Mouse (Mus musculus) neural tube, embryonic 13.5 days (tissue): ENCODE results near the gene Rhot2. TPM values are rescaled to one million over a fixed set of nuclear protein-coding genes. Genes with fewer than 3 reads are reported as not detected.
"Not testable (repeated sequence)": the region's sequence is repeated elsewhere in the genome, so short reads cannot be mapped to it uniquely, and the experiment has no call there.

Source experiments
- ATAC-seq: fragments of 200-750 bp; cut with Nextera tagmentation; 2 replicates; pipeline ENCODE4 v1.8.0; 2017; ENCODE audit warnings: low read depth, mild to moderate bottlenecking, moderate TSS enrichment, moderate library complexity
- H3K27ac ChIP-seq: fragments of 300-500 bp; sonication (generic); replicated peaks from 2 replicates; pipeline ENCODE4 v1.5.1; 2015; ENCODE audit warnings: moderate library complexity, mild to moderate bottlenecking, inconsistent platforms
- H3K27me3 ChIP-seq: fragments of 300-500 bp; sonication (generic); 2 replicates; pipeline ENCODE4 v1.6.1; 2015; ENCODE audit warnings: mild to moderate bottlenecking, inconsistent platforms
- H3K36me3 ChIP-seq: fragments of 300-500 bp; sonication (generic); 2 replicates; pipeline ENCODE4 v1.6.1; 2015; ENCODE audit warnings: mild to moderate bottlenecking, inconsistent platforms
- H3K4me1 ChIP-seq: fragments of 300-500 bp; sonication (generic); replicated peaks from 2 replicates; pipeline ENCODE4 v1.6.1; 2015; ENCODE audit warnings: inconsistent platforms
- H3K4me2 ChIP-seq: fragments of 300-500 bp; sonication (generic); 2 replicates; pipeline ENCODE4 v1.6.1; 2015; ENCODE audit warnings: inconsistent platforms, mild to moderate bottlenecking, moderate library complexity
- H3K4me3 ChIP-seq: fragments of 300-500 bp; sonication (generic); 2 replicates; pipeline ENCODE4 v1.5.1; 2015; ENCODE audit warnings: mild to moderate bottlenecking, inconsistent platforms
- H3K9ac ChIP-seq: fragments of 300-500 bp; sonication (generic); 2 replicates; pipeline ENCODE4 v1.6.1; 2015; ENCODE audit warnings: moderate library complexity, mild to moderate bottlenecking, inconsistent platforms
- H3K9me3 ChIP-seq: fragments of 300-500 bp; sonication (generic); 2 replicates; pipeline ENCODE4 v1.6.1; 2016; ENCODE audit warnings: inconsistent platforms
- WGBS: fragments of 180-500 bp; shearing (Covaris S2); methylation state at CpG from one replicate; pipeline ENCODE4 v1.1.7; 2015; 5-methylcytosine and 5-hydroxymethylcytosine counted together
- polyA plus RNA-seq: library from polyadenylated mRNA; unstranded; fragments of >200 nt; fragmentation: Nextera tagmentation; extraction: Ambion mirVana; gene quantifications from 2 replicates; pipeline ENCODE4 v1.2.1, GENCODE M21; 2015

The Rhot2 gene
- polyA plus RNA-seq, 1 experiment from 2014 or later = 15.4 TPM

GRCm38 (mm10) chr17:25872676-25873075 is 28.0 kb upstream of the Rhot2 start:
- Histone ChIP-seq H3K9me3 (no peaks in the 10 kb centered on the region), H3K4me1 (peaks cover 34% of the 10 kb centered on the region), H3K4me3 (no peak overlapping the region), H3K36me3 (peaks cover under 1% of the 10 kb centered on the region), H3K9ac (no peak overlapping the region), H3K27ac (no peak overlapping the region), H3K27me3 (no peaks in the 10 kb centered on the region), H3K4me2 (no peak overlapping the region)
- no peak for ATAC-seq
- 76% methylated on average over 3 of the region's 3 CpGs for WGBS

- not testable (repeated sequence) for H3K27me3 ChIP-seq, H3K27ac ChIP-seq, H3K4me2 ChIP-seq, H3K9me3 ChIP-seq, H3K9ac ChIP-seq, H3K36me3 ChIP-seq, H3K4me3 ChIP-seq, ATAC-seq
- peaks cover 31% of the 10 kb centered on the region for H3K4me1 ChIP-seq
These were observed 26.9 kb upstream of the Rhot2 start for GRCm38 (mm10) chr17:25871566-25871965.

- 88% methylated on average over 2 of the region's 2 CpGs for WGBS
- H3K27me3 ChIP-seq = no peaks in the 10 kb centered on the region
These were observed 25.3 kb upstream of the Rhot2 start for GRCm38 (mm10) chr17:25869954-25870353.

GRCm38 (mm10) chr17:25869498-25869897 is 24.8 kb upstream of the Rhot2 start:
- Histone ChIP-seq H3K9me3 (no peaks in the 10 kb centered on the region), H3K4me1 (peaks cover 22% of the 10 kb centered on the region), H3K27ac (no peak overlapping the region), H3K9ac (no peak overlapping the region), H3K36me3 (no peaks in the 10 kb centered on the region), H3K4me2 (no peak overlapping the region), H3K27me3 (no peaks in the 10 kb centered on the region), H3K4me3 (no peak overlapping the region)
- 87% methylated on average over 8 of the region's 8 CpGs for WGBS
- ATAC-seq = no peak

More at GRCm38 (mm10) chr17:25869954-25870353, 25.3 kb upstream of the Rhot2 start:
- no peak overlapping the region for H3K4me2 ChIP-seq
- ATAC-seq = no peak
- H3K9me3 ChIP-seq = no peaks in the 10 kb centered on the region
- peaks cover 22% of the 10 kb centered on the region for H3K4me1 ChIP-seq
- no peak overlapping the region for H3K4me3 ChIP-seq
- no peak overlapping the region for H3K27ac ChIP-seq
- no peaks in the 10 kb centered on the region for H3K36me3 ChIP-seq
- H3K9ac ChIP-seq = no peak overlapping the region

- H3K4me1 ChIP-seq = peaks cover 15% of the 10 kb centered on the region
- under 1% methylated on average over 24 of the region's 24 CpGs for WGBS
These were observed 24.0 kb upstream of the Rhot2 start, which contains the start of gene Mcrip2 for GRCm38 (mm10) chr17:25868601-25869191. Gene Mcrip2, minus strand, starts transcription at chr17:25868764.

GRCm38 (mm10) chr17:25867836-25868600 is 23.4 kb upstream of the Rhot2 start:
- Histone ChIP-seq H3K27ac (0 out of 2 replicates have a peak overlapping the region, but pooled peaks have one; percentile 34), H3K4me2 (peak overlapping the region; percentile 98), H3K36me3 (no peaks in the 10 kb centered on the region), H3K9ac (peak overlapping the region; percentile 80), H3K4me3 (peak overlapping the region; percentile 76), H3K9me3 (no peaks in the 10 kb centered on the region), H3K4me1 (peaks cover 14% of the 10 kb centered on the region), H3K27me3 (no peaks in the 10 kb centered on the region)
- 2% methylated on average over 40 of the region's 42 CpGs for WGBS
- peak; percentile 57 for ATAC-seq

More at GRCm38 (mm10) chr17:25868601-25869191, 24.0 kb upstream of the Rhot2 start, which contains the start of gene Mcrip2:
- peak; percentile 88 for ATAC-seq
- H3K9me3 ChIP-seq = no peaks in the 10 kb centered on the region
- peak within 1 kb of the TSS; percentile 98 for H3K4me2 ChIP-seq
- H3K27me3 ChIP-seq = no peaks in the 10 kb centered on the region
- H3K36me3 ChIP-seq = no peaks in the 10 kb centered on the region
- peak within 1 kb of the TSS; percentile 80 for H3K9ac ChIP-seq
- H3K27ac ChIP-seq = peak within 1 kb of the TSS; percentile 59
- H3K4me3 ChIP-seq = peak within 1 kb of the TSS; percentile 76

GRCm38 (mm10) chr17:25867509-25867835 is 22.8 kb upstream of the Rhot2 start:
- Histone ChIP-seq H3K4me3 (peak overlapping the region; percentile 76), H3K9me3 (no peaks in the 10 kb centered on the region), H3K27me3 (no peaks in the 10 kb centered on the region), H3K27ac (no peak overlapping the region), H3K4me1 (peaks cover 14% of the 10 kb centered on the region), H3K4me2 (peak overlapping the region; percentile 98), H3K36me3 (no peaks in the 10 kb centered on the region), H3K9ac (peak overlapping the region; percentile 80)
- ATAC-seq = no peak
- WGBS = 8% methylated on average over 7 of the region's 7 CpGs

GRCm38 (mm10) chr17:25866172-25866571 is 21.5 kb upstream of the Rhot2 start:
- H3K9me3 ChIP-seq = no peaks in the 10 kb centered on the region
- no peaks in the 10 kb centered on the region for H3K36me3 ChIP-seq
- no peaks in the 10 kb centered on the region for H3K27me3 ChIP-seq
- peaks cover 22% of the 10 kb centered on the region for H3K4me1 ChIP-seq
- no peak for ATAC-seq
- no peak overlapping the region for H3K4me2 ChIP-seq
- 97% methylated on average over 3 of the region's 3 CpGs for WGBS
- no peak overlapping the region for H3K27ac ChIP-seq
- no peak overlapping the region for H3K9ac ChIP-seq
- H3K4me3 ChIP-seq = 0 out of 2 replicates have a peak overlapping the region, but pooled peaks have one; percentile 0

- Histone ChIP-seq H3K4me2 (no peak overlapping the region), H3K9me3 (no peaks in the 10 kb centered on the region), H3K4me1 (peaks cover 30% of the 10 kb centered on the region), H3K4me3 (no peak overlapping the region), H3K9ac (no peak overlapping the region), H3K27me3 (no peaks in the 10 kb centered on the region), H3K36me3 (no peaks in the 10 kb centered on the region), H3K27ac (no peak overlapping the region)
- ATAC-seq = no peak
- WGBS = 91% methylated on average over 11 of the region's 11 CpGs
These were observed 20.6 kb upstream of the Rhot2 start for GRCm38 (mm10) chr17:25865288-25865687.

- no peaks in the 10 kb centered on the region for H3K36me3 ChIP-seq
- H3K4me2 ChIP-seq = no peak overlapping the region
- no peak overlapping the region for H3K27ac ChIP-seq
- H3K27me3 ChIP-seq = no peaks in the 10 kb centered on the region
- no peak for ATAC-seq
- 92% methylated on average over 14 of the region's 14 CpGs for WGBS
- no peak overlapping the region for H3K9ac ChIP-seq
- peaks cover 33% of the 10 kb centered on the region for H3K4me1 ChIP-seq
- no peaks in the 10 kb centered on the region for H3K9me3 ChIP-seq
- no peak overlapping the region for H3K4me3 ChIP-seq
These were observed 19.7 kb upstream of the Rhot2 start for GRCm38 (mm10) chr17:25864311-25864710.

GRCm38 (mm10) chr17:25863681-25864080 is 19.0 kb upstream of the Rhot2 start:
- no peak for ATAC-seq
- WGBS = 92% methylated on average over 6 of the region's 6 CpGs
- Histone ChIP-seq H3K36me3 (no peaks in the 10 kb centered on the region), H3K27me3 (no peaks in the 10 kb centered on the region), H3K27ac (no peak overlapping the region), H3K4me1 (peaks cover 28% of the 10 kb centered on the region), H3K9ac (no peak overlapping the region), H3K4me3 (no peak overlapping the region), H3K4me2 (no peak overlapping the region), H3K9me3 (no peaks in the 10 kb centered on the region)

GRCm38 (mm10) chr17:25861704-25862612 is 17.3 kb upstream of the Rhot2 start:
- Histone ChIP-seq H3K36me3 (no peaks in the 10 kb centered on the region), H3K27ac (peak overlapping the region; percentile 90), H3K4me3 (peak overlapping the region; percentile 68), H3K4me2 (peak overlapping the region; percentile 88), H3K27me3 (no peaks in the 10 kb centered on the region), H3K4me1 (peaks cover 19% of the 10 kb centered on the region), H3K9me3 (no peaks in the 10 kb centered on the region), H3K9ac (peak overlapping the region; percentile 83)
- 13% methylated on average over 6 of the region's 6 CpGs for WGBS
- ATAC-seq = peak; percentile 1; the same call in 1 of the 2 replicates
